Mouse (Mus musculus) forebrain, embryonic 11.5 days (tissue): ENCODE data around the gene Ift81. TPM values are rescaled to one million over a fixed set of nuclear protein-coding genes. Genes with fewer than 3 reads are reported as not detected.

Experiments used
- ATAC-seq: fragments of 200-750 bp; cut with Nextera tagmentation; replicated peaks from 2 replicates; pipeline ENCODE4 v1.8.0; 2017; ENCODE audit warnings: moderate TSS enrichment; ENCODE audit not compliant: low FRiP score
- DNase-seq: peaks from one replicate; pipeline ENCODE4 v3.0.0-alpha.2; 2017; ENCODE audit warnings: low spot score
- H3K27ac ChIP-seq: fragments of 300-500 bp; sonication (generic); 2 replicates; pipeline ENCODE4 v1.5.1; 2014; ENCODE audit warnings: low read depth, low read length
- H3K27me3 ChIP-seq: fragments of 300-500 bp; sonication (generic); 2 replicates; pipeline ENCODE4 v1.6.1; 2014; ENCODE audit warnings: mild to moderate bottlenecking, low read length, mixed read lengths; ENCODE audit not compliant: control insufficient read depth, insufficient read depth
- H3K36me3 ChIP-seq: fragments of 300-500 bp; sonication (generic); 2 replicates; pipeline ENCODE4 v1.6.1; 2014; ENCODE audit warnings: mild to moderate bottlenecking, low read length, moderate library complexity, mixed read lengths; ENCODE audit not compliant: control insufficient read depth, insufficient read depth
- H3K4me1 ChIP-seq: fragments of 300-500 bp; sonication (generic); replicated peaks from 2 replicates; pipeline ENCODE4 v1.6.1; 2014; ENCODE audit warnings: low read length, mixed read lengths; ENCODE audit not compliant: control insufficient read depth, insufficient read depth
- H3K4me2 ChIP-seq: fragments of 300-500 bp; sonication (generic); 2 replicates; pipeline ENCODE4 v1.6.1; 2014; ENCODE audit warnings: low read depth, mild to moderate bottlenecking, low read length, moderate library complexity, mixed read lengths; ENCODE audit not compliant: severe bottlenecking
- H3K4me3 ChIP-seq: fragments of 300-500 bp; sonication (generic); 2 replicates; pipeline ENCODE4 v1.5.1; 2014; ENCODE audit warnings: low read depth, low read length
- H3K9ac ChIP-seq: fragments of 300-500 bp; sonication (generic); 2 replicates; pipeline ENCODE4 v1.6.1; 2014; ENCODE audit warnings: low read length
- H3K9me3 ChIP-seq: fragments of 300-500 bp; sonication (generic); 2 replicates; pipeline ENCODE4 v1.6.1; 2016; ENCODE audit warnings: low read length, mixed read lengths; ENCODE audit not compliant: control insufficient read depth
- WGBS: fragments of 180-500 bp; shearing (Covaris S2); extraction: QIAGEN DNeasy Blood & Tissue Kit; methylation state at CpG from one replicate; pipeline ENCODE4 v1.1.7; 2014; 5-methylcytosine and 5-hydroxymethylcytosine counted together
- polyA plus RNA-seq: library from polyadenylated mRNA; unstranded; fragments of >200 nt; fragmentation: Nextera tagmentation; extraction: Ambion mirVana; gene quantifications from 2 replicates; pipeline ENCODE4 v1.2.1, GENCODE M21; 2014

Ift81 gene
- polyA plus RNA-seq, 1 experiment from 2014 or later, result 49.4 TPM

DNA sequence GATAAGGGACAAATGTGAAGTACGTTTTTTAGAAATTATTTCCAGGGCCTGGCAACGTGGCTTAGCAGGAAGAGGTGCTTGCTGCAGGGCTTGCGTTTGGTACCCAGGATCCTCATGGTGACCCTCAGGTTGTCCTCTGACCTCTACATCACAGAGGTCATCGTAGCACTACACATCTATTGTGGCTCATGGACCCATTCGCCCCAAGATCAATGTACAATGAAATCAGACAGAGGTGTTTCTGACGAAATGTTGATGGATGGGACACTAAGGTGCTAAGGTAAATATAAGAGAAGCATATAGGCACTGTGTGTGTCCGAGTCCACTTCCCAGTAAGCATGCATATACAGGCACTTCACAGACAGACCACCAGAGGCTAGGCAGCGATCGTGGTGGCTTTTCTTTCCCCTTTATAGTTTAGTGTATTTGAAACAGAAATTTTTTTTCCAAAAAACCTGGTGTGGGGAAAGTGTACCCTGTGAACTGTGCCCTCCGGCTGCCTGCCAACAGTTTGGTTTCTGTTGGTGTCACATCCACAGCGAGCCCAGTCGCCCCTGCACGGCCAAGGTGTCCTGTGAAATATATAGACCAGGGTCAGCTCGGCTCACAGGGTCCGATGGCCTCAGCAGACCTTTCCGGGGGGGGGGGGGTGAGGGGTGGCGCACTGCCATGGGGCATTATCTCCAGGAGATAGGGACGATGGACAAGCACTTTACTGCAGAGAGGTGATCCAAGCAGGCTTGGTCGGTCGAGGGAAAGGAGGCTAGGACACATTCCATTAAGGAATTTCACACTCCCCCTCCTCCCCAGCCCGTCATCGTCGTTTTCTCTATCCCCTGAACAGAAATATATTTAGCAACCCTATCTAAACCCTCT, 93.8 kb downstream of the Ift81 start:
- ATAC-seq (no peak), DNase-seq (no peak)
- Histone ChIP-seq H3K9me3 (no peaks in the 10 kb centered on the region), H3K27ac (no peak overlapping the region), H3K4me3 (no peak overlapping the region), H3K4me1 (no peaks in the 10 kb centered on the region), H3K4me2 (no peak overlapping the region), H3K27me3 (no peaks in the 10 kb centered on the region), H3K9ac (no peak overlapping the region), H3K36me3 (no peaks in the 10 kb centered on the region)
- WGBS, result 70% methylated on average over 23 of the region's 23 CpGs

DNA sequence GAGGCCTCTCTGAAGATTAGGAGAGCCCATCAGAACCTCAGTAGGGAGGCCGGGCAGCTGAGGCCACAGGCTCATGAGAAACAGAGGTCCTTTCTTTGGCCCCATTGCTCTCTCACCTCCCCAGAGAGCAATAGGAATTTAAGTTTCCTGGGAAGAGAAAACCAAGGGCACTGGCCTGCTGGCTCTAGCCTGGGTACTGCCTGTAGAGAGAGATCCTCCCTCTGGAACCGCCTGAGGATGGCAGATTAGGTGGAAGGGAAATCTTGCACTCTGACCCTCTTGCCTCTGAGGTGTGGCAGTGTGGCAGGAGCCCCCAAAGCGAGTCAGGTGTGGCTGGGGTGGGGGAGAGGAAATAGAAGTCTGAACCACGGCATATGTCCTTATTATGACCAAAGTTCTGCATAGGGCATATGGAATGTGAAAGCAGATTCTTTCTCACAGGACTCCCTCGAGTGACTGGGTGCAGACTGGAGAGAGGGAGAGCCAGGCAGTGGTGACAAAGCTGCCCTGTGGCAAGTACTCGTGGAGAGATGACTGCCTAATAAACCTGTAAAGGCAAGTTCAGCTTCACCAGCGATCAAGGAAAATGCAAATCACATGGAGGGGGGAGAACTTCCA, 95.2 kb downstream of the Ift81 start:
- Histone ChIP-seq H3K4me3 (no peak overlapping the region), H3K27me3 (no peaks in the 10 kb centered on the region), H3K4me1 (no peaks in the 10 kb centered on the region), H3K4me2 (no peak overlapping the region), H3K9me3 (no peaks in the 10 kb centered on the region), H3K36me3 (no peaks in the 10 kb centered on the region), H3K27ac (no peak overlapping the region), H3K9ac (no peak overlapping the region)
- ATAC-seq, result no peak
- DNase-seq, result peak; percentile 30
- 66% methylated on average over 7 of the region's 7 CpGs for WGBS

DNA sequence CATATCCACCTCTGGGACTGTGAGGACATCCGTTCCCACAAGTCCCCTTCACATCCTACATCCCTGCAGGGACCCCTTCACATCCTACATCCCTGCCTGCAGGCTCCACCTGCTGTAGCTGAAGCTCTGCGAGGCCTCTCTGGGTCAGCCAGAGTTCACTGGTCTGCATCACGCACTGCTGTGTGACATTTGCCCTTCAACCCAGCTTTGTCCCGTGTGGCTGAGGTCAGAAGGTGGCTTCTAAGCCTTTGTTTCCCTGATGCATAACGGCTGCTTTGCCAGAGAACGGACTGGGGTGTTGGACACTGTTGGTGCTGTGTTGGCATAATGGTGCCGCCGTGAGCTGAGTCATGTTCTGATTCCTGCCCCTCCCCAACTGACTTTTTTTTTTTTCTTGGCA, 96.1 kb downstream of the Ift81 start:
- H3K27me3 ChIP-seq, result no peaks in the 10 kb centered on the region
- no peak for ATAC-seq
- no peaks in the 10 kb centered on the region for H3K9me3 ChIP-seq
- 36% methylated on average over 8 of the region's 8 CpGs for WGBS
- no peaks in the 10 kb centered on the region for H3K36me3 ChIP-seq
- no peak overlapping the region for H3K4me3 ChIP-seq
- DNase-seq, result peak; percentile 40
- H3K9ac ChIP-seq, result no peak overlapping the region
- H3K27ac ChIP-seq, result no peak overlapping the region
- peaks cover 2% of the 10 kb centered on the region; the same call in 1 of the 2 replicates for H3K4me1 ChIP-seq
- no peak overlapping the region for H3K4me2 ChIP-seq

DNA sequence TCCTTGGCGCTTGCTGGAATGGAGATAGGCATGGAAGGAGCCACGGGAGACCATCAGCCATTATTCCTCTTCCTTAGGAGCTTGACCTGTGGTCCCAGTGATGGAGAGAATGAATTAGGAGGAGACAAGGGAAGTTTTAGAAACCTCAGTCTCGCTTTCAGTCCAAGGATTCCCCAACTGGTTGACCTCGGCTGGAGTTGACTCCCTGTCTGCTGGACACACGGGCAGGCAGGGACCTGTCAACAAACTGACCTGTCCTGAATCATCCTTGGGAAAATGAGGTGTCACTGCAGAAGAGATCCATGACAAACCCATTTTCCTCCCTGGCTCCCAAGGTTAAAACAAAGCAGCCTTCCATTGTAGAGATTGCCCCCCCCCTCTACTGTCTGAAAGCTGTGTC, 97.4 kb downstream of the Ift81 start:
- no peaks in the 10 kb centered on the region for H3K36me3 ChIP-seq
- H3K9ac ChIP-seq, result no peak overlapping the region
- H3K4me3 ChIP-seq, result no peak overlapping the region
- H3K27me3 ChIP-seq, result no peaks in the 10 kb centered on the region
- no peak overlapping the region for H3K4me2 ChIP-seq
- H3K4me1 ChIP-seq, result peaks cover 2% of the 10 kb centered on the region; the same call in 1 of the 2 replicates
- no peak for DNase-seq
- no peak overlapping the region for H3K27ac ChIP-seq
- WGBS, result 89% methylated on average over 5 of the region's 5 CpGs
- no peak for ATAC-seq
- no peaks in the 10 kb centered on the region for H3K9me3 ChIP-seq

DNA sequence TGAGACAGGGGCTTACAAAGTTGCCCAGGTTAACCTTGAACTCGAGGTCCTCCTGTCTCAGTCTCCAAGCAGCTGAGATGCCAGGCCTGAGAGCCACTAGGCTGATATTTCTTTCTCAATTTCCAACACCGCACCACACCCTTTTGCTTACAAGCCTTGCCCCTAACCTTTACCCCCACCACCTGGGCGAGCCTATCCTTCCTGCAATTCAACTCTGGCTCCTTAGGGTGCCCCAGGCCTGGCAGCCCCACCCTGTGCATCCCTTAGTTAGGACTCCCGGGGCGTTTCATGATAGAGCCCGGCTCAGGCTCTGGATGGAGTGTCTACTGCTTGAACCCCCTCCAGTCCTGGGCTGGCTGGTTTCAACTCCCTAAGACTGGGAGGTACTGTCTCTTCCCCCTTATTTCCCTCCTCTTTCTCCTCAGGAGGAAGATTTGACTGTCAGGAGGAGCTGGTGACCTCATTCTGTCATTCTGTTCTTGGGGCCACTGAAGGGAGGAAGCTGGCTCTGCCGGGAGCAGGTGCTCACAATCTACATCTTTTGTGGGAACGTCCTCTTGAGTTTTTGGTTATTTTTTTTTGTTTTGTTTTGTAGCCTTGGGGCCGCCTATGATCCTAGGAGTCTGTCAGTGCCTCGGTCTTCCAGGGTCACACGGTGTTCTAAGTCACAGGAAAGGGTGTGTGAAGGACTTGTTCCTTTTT, 98.1 kb downstream of the Ift81 start:
- no peak overlapping the region for H3K9ac ChIP-seq
- peaks cover 2% of the 10 kb centered on the region; the same call in 1 of the 2 replicates for H3K4me1 ChIP-seq
- no peak for DNase-seq
- ATAC-seq, result no peak
- no peak overlapping the region for H3K4me2 ChIP-seq
- H3K4me3 ChIP-seq, result no peak overlapping the region
- no peaks in the 10 kb centered on the region for H3K36me3 ChIP-seq
- H3K27ac ChIP-seq, result no peak overlapping the region
- WGBS, result 78% methylated on average over 11 of the region's 11 CpGs
- no peaks in the 10 kb centered on the region for H3K27me3 ChIP-seq
- no peaks in the 10 kb centered on the region for H3K9me3 ChIP-seq

DNA sequence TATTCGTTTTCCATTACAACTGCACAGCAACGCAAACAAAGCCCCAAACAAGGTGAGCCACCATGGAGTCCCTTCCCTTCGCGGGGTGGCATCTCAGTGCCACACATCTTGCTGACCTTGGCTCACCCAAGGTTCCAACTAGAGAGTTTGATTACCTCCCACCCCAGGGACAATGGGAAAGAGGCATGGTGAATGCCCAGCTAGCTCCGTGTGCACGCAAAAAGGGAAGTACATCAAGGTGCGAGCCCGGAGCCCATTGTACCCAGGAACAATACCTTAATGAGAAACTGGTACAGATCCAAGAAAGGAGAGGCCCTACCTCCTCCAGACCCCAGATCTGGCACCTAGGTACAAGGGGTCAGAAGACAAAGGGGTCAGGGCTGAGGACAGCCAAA, 100.2 kb downstream of the Ift81 start:
- DNase-seq, result no peak
- no peak for ATAC-seq
- WGBS, result 12% methylated on average over 8 of the region's 8 CpGs
- Histone ChIP-seq H3K27me3 (no peaks in the 10 kb centered on the region), H3K27ac (no peak overlapping the region), H3K9ac (no peak overlapping the region; the same call in 1 of the 2 replicates), H3K4me2 (no peak overlapping the region), H3K36me3 (no peaks in the 10 kb centered on the region), H3K9me3 (no peaks in the 10 kb centered on the region), H3K4me1 (peaks cover 2% of the 10 kb centered on the region; the same call in 1 of the 2 replicates), H3K4me3 (no peak overlapping the region)

DNA sequence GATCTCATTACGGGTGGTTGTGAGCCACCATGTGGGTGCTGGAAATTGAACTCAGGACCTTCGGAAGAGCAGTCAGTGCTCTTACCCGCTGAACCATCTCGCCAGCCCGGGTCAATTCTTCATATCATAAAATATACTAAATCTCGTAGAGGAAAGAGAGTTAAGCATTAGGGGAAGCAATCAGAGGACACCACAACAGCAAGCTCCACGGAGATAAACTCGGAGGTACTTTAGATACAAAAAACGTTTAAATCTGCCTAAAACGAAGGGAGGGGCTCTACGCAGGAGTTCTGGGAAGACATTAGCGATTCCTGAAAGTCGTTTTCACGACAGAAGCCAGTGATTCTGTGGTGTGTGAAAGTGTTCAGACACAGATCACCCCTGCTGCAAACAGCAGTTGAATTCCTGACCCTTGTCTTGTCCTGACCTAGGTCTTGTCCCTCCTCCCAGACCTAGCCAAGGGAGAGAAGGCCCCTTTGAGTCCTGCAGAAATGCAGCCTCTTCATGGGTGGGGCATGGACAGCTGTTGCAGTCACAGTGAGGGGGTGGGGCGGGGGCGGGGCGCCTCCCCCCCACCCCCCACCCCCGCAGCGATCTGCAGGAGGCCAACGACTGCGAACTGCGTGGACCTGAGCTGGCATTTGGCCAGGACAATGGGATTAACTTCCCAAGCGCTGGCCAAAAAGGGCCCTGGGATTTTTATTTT, 100.7 kb downstream of the Ift81 start:
- no peak overlapping the region for H3K4me2 ChIP-seq
- no peak overlapping the region; the same call in 1 of the 2 replicates for H3K9ac ChIP-seq
- H3K27ac ChIP-seq, result no peak overlapping the region
- no peaks in the 10 kb centered on the region for H3K27me3 ChIP-seq
- WGBS, result 42% methylated on average over 23 of the region's 23 CpGs
- no peak for DNase-seq
- H3K9me3 ChIP-seq, result no peaks in the 10 kb centered on the region
- H3K4me3 ChIP-seq, result no peak overlapping the region
- peaks cover 2% of the 10 kb centered on the region; the same call in 1 of the 2 replicates for H3K4me1 ChIP-seq
- H3K36me3 ChIP-seq, result no peaks in the 10 kb centered on the region
- ATAC-seq, result no peak

DNA sequence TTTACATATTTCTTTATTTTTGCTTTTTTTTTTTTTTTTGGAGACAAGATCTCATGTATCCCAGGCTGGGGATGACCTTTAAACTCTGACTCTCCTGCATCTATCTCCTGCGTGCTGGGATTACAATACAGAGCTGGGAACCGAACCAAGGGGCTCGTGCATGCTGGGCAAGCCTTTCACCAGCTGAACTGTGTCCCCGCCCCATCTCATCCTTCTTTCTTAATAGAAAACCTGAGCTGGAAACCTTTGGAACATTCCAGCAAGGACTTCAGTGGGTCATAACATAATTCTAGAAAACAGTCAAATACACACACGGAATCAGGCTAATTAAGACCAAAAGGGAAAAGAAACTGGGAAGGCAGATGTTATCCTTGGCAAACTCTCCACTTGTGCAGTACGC, 102.3 kb downstream of the Ift81 start:
- Histone ChIP-seq H3K9me3 (no peaks in the 10 kb centered on the region), H3K9ac (no peak overlapping the region), H3K27ac (no peak overlapping the region), H3K4me3 (no peak overlapping the region), H3K36me3 (no peaks in the 10 kb centered on the region), H3K4me1 (peaks cover 2% of the 10 kb centered on the region; the same call in 1 of the 2 replicates), H3K4me2 (no peak overlapping the region), H3K27me3 (no peaks in the 10 kb centered on the region)
- no peak for ATAC-seq
- no peak for DNase-seq
- 75% methylated on average over 6 of the region's 6 CpGs for WGBS
